In genomic region chr8:84600311-84600907, GRCm38 (mm10) we compare ENCODE assay signal across 8 mouse cellular contexts.
DNase-seq lines count a peak whose midpoint lies in the region; ATAC-seq and TF ChIP-seq lines count a peak whose summit lies in the region.

No protein-coding gene starts in this region.

- WGBS in cerebellum, adult 2 months = 31% methylated on average over 26 of the region's 26 CpGs
- WGBS in heart, postnatal 0 days = 12% methylated on average over 24 of the region's 26 CpGs
- 16% methylated on average over 26 of the region's 26 CpGs for WGBS in liver, postnatal 0 days (ENCODE audit: insufficient replicate concordance)

- no peak for TF ChIP-seq EP300 in ES-Bruce4 (IDR thresholded peaks at IDR 0.05; ENCODE audit: insufficient read depth, low read depth, low read length)
- no peak for TF ChIP-seq EP300 in heart, postnatal 0 days (IDR thresholded peaks at IDR 0.05; ENCODE audit: low read depth)
- TF ChIP-seq EP300 in liver, postnatal 0 days (IDR thresholded peaks at IDR 0.05; ENCODE audit: low read depth) = no peak

- no peak for DNase-seq in cerebellum, adult 2 months
- DNase-seq in cerebellum, postnatal 4 days (ENCODE audit: low spot score in 2 of 2) = no peak
- no peak for DNase-seq in heart, postnatal 0 days (ENCODE audit: low spot score)
- no peak for DNase-seq in liver, postnatal 0 days
- no peak for DNase-seq in right cerebral cortex, postnatal 4 days
- DNase-seq in frontal cortex, postnatal 10 days (ENCODE audit: low spot score in 2 of 2) = no peak
- DNase-seq in gastrocnemius, postnatal 36 days = no peak

- peak; percentile 34 for ATAC-seq in heart, postnatal 0 days (ENCODE audit: insufficient read depth, low read depth)
- ATAC-seq in liver, postnatal 0 days = no peak

- 0 out of 2 replicates have a peak overlapping the region, but pooled peaks have one; percentile 6 for H3K27ac ChIP-seq in cerebellum, adult 2 months (ENCODE audit: insufficient read depth, low read length)
- H3K27ac ChIP-seq in ES-Bruce4 (ENCODE audit: insufficient read depth, low read length) = no peak overlapping the region
- H3K27ac ChIP-seq in heart, postnatal 0 days (ENCODE audit: low read depth) = peak overlapping the region; percentile 26; the same call in 1 of the 2 replicates
- no peak overlapping the region for H3K27ac ChIP-seq in liver, postnatal 0 days (ENCODE audit: low read depth)

- peak overlapping the region; percentile 62 for H3K4me2 ChIP-seq in heart, postnatal 0 days (ENCODE audit: low read depth, low read length)
- H3K4me2 ChIP-seq in liver, postnatal 0 days (ENCODE audit: low read depth, low read length) = peak overlapping the region; percentile 22; the same call in 1 of the 2 replicates

- H3K4me3 ChIP-seq in cerebellum, adult 2 months (replicated peaks; ENCODE audit: insufficient read depth, low read depth, low read length) = no peak overlapping the region
- peak overlapping the region; percentile 53 for H3K4me3 ChIP-seq in ES-Bruce4 (ENCODE audit: low read depth, low read length)
- H3K4me3 ChIP-seq in heart, postnatal 0 days (ENCODE audit: low read depth, low read length) = peak overlapping the region; percentile 37
- 0 out of 2 replicates have a peak overlapping the region, but pooled peaks have one; percentile 4 for H3K4me3 ChIP-seq in liver, postnatal 0 days (ENCODE audit: low read depth, low read length)

- no peaks in the 10 kb centered on the region for H3K36me3 ChIP-seq in ES-Bruce4 (ENCODE audit: control insufficient read depth, insufficient read depth, low read length, poor library complexity, severe bottlenecking)
- H3K36me3 ChIP-seq in heart, postnatal 0 days (replicated peaks; ENCODE audit: control insufficient read depth, insufficient read depth, low read length) = no peaks in the 10 kb centered on the region
- H3K36me3 ChIP-seq in liver, postnatal 0 days (replicated peaks; ENCODE audit: insufficient read depth, low read length) = no peaks in the 10 kb centered on the region

- no peak for TF ChIP-seq POLR2A in cerebellum, adult 2 months (IDR thresholded peaks at IDR 0.05; ENCODE audit: borderline replicate concordance, insufficient read depth, low read length)
- no peak for TF ChIP-seq POLR2A in ES-Bruce4 (IDR thresholded peaks at IDR 0.05; ENCODE audit: insufficient read depth, low read length)

- H3K4me1 ChIP-seq in cerebellum, adult 2 months (ENCODE audit: control insufficient read depth, insufficient read depth, low read length) = peaks cover 31% of the 10 kb centered on the region
- peaks cover 2% of the 10 kb centered on the region for H3K4me1 ChIP-seq in ES-Bruce4 (ENCODE audit: control insufficient read depth, insufficient read depth, low read length)
- H3K4me1 ChIP-seq in heart, postnatal 0 days (ENCODE audit: control insufficient read depth, insufficient read depth) = peaks cover 11% of the 10 kb centered on the region
- H3K4me1 ChIP-seq in liver, postnatal 0 days (ENCODE audit: insufficient read depth) = peaks cover 7% of the 10 kb centered on the region; the same call in 1 of the 2 replicates

- H3K9me3 ChIP-seq in ES-Bruce4 (replicated peaks; ENCODE audit: control insufficient read depth, insufficient read depth, low read length, poor library complexity, severe bottlenecking) = no peaks in the 10 kb centered on the region
- no peaks in the 10 kb centered on the region for H3K9me3 ChIP-seq in heart, postnatal 0 days (replicated peaks; ENCODE audit: control insufficient read depth, low read length)
- H3K9me3 ChIP-seq in liver, postnatal 0 days (ENCODE audit: low read length) = no peaks in the 10 kb centered on the region

- peak overlapping the region; percentile 83 for H3K9ac ChIP-seq in ES-Bruce4 (ENCODE audit: low read depth, poor library complexity, severe bottlenecking)
- peak overlapping the region; percentile 45; the same call in 1 of the 2 replicates for H3K9ac ChIP-seq in heart, postnatal 0 days (replicated peaks; ENCODE audit: low read depth, low read length)
- no peak overlapping the region for H3K9ac ChIP-seq in liver, postnatal 0 days (replicated peaks)

- intact Hi-C loops in gastrocnemius, postnatal 36 days (cut with DNase I) = no loop called here

- TF ChIP-seq CTCF in cerebellum, adult 2 months (IDR thresholded peaks at IDR 0.05; ENCODE audit: borderline replicate concordance, insufficient read depth, low read depth, low read length) = no peak
- no peak for TF ChIP-seq CTCF in ES-Bruce4 (IDR thresholded peaks at IDR 0.05; ENCODE audit: low read depth, low read length)
- no peak for TF ChIP-seq CTCF in heart, postnatal 0 days (IDR thresholded peaks at IDR 0.05; ENCODE audit: low read depth)
- no peak for TF ChIP-seq CTCF in liver, postnatal 0 days (IDR thresholded peaks at IDR 0.05; ENCODE audit: low read depth)

- no peaks in the 10 kb centered on the region for H3K27me3 ChIP-seq in cerebellum, adult 2 months (ENCODE audit: control insufficient read depth, insufficient read depth, low read length)
- no peaks in the 10 kb centered on the region for H3K27me3 ChIP-seq in ES-Bruce4 (ENCODE audit: control insufficient read depth, insufficient read depth, low read length, poor library complexity, severe bottlenecking)
- no peaks in the 10 kb centered on the region for H3K27me3 ChIP-seq in heart, postnatal 0 days (ENCODE audit: control insufficient read depth, insufficient read depth, low read length)
- peaks cover 31% of the 10 kb centered on the region for H3K27me3 ChIP-seq in liver, postnatal 0 days (ENCODE audit: insufficient read depth, low read length)

Comparison
In these comparisons a context has a peak if more than half of its experiments do, and no peak if none do; other contexts are left out.
1. H3K27ac ChIP-seq: peak in cerebellum, adult 2 months (single experiment) and heart, postnatal 0 days (single experiment); none in ES-Bruce4 (single experiment) and liver, postnatal 0 days (single experiment).